Mouse (Mus musculus): ENCODE data around the gene Tmc2. TPM values are rescaled to one million over a fixed set of nuclear protein-coding genes. Genes with fewer than 3 reads are reported as not detected.

Gene Tmc2
- not detected in 2 replicates for polyA plus RNA-seq (2012; ENCODE audit: insufficient read depth, insufficient read length, low replicate concordance, missing spikeins)

DNA sequence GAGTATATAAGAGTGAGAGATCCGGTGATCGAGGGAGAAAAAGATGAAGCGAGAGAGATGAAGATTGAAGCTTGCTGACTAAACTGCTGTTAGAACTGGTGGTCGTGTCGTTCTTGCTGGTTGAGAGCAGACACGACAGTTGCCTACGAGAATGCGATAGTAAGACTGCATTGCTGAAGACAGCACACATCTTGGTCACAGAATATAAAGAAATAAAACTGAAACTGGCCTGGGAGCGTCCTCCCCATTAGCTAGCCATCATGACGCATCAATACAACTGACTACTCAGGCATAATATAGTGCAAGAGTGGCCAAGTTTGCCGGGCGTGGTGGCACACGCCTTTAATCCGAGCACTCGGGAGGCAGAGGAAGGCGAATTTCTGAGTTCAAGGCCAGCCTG is at the start of gene Tmc2:
Gene Tmc2, plus strand, starts transcription at position 301 of the 400 bp plus-strand sequence.
- H3K4me1 ChIP-seq (ENCODE audit: control insufficient read depth, insufficient read depth, low read length), result no peaks in the 10 kb centered on the region
- TF ChIP-seq POLR2A (IDR thresholded peaks at IDR 0.05; ENCODE audit: insufficient read depth, low read depth, low read length), result no peak
- TF ChIP-seq CTCF (IDR thresholded peaks at IDR 0.05; ENCODE audit: insufficient read depth, low read depth, low read length), result no peak
- no peak within 1 kb of the TSS for H3K4me3 ChIP-seq (ENCODE audit: insufficient read depth, low read depth, low read length)
- 95% methylated on average over 16 of the region's 16 CpGs for WGBS
- no peak within 1 kb of the TSS for H3K27ac ChIP-seq (ENCODE audit: insufficient read depth, low read depth, low read length)

DNA sequence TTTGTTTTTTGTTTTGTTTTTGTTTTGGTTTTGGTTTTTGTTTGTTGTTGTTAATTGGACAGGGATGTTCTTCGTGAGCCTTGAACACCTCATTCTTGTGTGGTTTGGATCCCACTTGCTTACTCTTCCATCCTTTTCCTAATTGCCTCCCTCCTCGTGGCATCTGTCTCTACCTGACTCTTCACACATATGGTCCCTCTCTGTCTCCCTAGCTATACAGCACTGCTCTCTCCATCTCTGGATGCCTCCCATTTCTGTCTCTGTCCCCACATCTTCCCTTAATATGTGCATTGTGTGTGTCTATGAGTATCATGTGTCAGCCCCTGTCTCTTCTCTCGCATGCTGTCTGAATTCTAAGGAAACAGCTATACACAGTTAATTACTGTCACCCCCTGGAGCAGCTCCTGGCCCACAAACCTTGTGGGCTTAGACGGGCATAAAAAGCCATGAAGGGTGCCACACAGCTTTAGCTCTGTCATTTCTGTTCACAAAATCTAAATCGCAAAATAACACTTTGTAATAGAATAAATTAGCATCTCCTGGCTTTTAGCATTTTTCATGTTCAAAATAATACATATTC is 48.8 kb upstream of the Tmc2 start:
- H3K4me1 ChIP-seq (ENCODE audit: control insufficient read depth, insufficient read depth, low read length), result no peaks in the 10 kb centered on the region
- H3K27ac ChIP-seq (ENCODE audit: insufficient read depth, low read depth, low read length), result no peak overlapping the region
- 52% methylated on average over 5 of the region's 5 CpGs for WGBS
- no peak overlapping the region for H3K4me3 ChIP-seq (ENCODE audit: insufficient read depth, low read depth, low read length)
- TF ChIP-seq CTCF (IDR thresholded peaks at IDR 0.05; ENCODE audit: insufficient read depth, low read depth, low read length), result no peak
- TF ChIP-seq POLR2A (IDR thresholded peaks at IDR 0.05; ENCODE audit: insufficient read depth, low read depth, low read length), result no peak

DNA sequence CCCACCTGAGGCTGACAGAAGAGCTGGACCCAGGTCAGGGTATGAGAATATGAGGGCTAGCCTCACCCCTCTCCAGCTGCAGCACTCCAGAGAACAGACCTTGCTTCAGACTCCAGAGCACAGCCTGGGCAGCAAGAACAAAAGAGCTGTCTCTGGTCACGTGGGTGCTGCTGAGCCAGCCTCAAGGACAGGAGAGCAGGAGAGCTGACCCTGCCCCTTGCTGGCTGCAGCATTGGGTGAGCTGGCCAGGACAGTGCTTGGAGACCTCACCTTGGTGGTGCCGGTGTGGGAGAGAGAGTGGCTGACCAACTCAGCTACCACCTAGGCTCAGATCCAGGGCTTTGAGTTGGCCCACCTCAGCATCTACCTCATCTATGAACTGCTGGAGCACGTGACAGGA is 39.8 kb upstream of the Tmc2 start:
- no peak for TF ChIP-seq POLR2A (IDR thresholded peaks at IDR 0.05; ENCODE audit: insufficient read depth, low read depth, low read length)
- no peak for TF ChIP-seq CTCF (IDR thresholded peaks at IDR 0.05; ENCODE audit: insufficient read depth, low read depth, low read length)
- H3K4me3 ChIP-seq (ENCODE audit: insufficient read depth, low read depth, low read length), result no peak overlapping the region
- 89% methylated on average over 3 of the region's 3 CpGs for WGBS
- H3K4me1 ChIP-seq (ENCODE audit: control insufficient read depth, insufficient read depth, low read length), result peaks cover 4% of the 10 kb centered on the region; the same call in 1 of the 2 replicates
- no peak overlapping the region for H3K27ac ChIP-seq (ENCODE audit: insufficient read depth, low read depth, low read length)

DNA sequence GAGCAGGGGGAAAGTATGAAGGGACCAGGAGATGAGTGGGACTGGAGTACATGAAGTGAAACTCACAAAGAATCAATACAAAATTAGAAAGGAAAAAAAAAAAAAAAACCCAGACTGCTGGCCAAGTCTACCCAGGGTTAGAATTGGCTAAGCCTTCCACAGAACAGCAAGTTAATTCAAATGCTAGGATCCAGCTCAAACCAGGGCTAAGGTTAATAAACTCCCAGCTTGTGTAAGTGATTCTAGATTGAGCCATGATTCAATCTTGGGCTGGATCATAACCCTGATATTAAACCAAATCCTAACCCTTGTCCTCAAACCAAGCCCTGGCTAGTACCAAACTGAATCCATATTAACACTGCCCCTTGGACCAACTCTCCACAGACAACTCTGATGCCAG is 39.1 kb upstream of the Tmc2 start:
- Histone ChIP-seq H3K4me3 (ENCODE audit: insufficient read depth, low read depth, low read length) (no peak overlapping the region), H3K4me1 (ENCODE audit: control insufficient read depth, insufficient read depth, low read length) (peaks cover 4% of the 10 kb centered on the region; the same call in 1 of the 2 replicates), H3K27ac (ENCODE audit: insufficient read depth, low read depth, low read length) (no peak overlapping the region)
- TF ChIP-seq POLR2A (IDR thresholded peaks at IDR 0.05; ENCODE audit: insufficient read depth, low read depth, low read length) (no peak), CTCF (IDR thresholded peaks at IDR 0.05; ENCODE audit: insufficient read depth, low read depth, low read length) (no peak)

DNA sequence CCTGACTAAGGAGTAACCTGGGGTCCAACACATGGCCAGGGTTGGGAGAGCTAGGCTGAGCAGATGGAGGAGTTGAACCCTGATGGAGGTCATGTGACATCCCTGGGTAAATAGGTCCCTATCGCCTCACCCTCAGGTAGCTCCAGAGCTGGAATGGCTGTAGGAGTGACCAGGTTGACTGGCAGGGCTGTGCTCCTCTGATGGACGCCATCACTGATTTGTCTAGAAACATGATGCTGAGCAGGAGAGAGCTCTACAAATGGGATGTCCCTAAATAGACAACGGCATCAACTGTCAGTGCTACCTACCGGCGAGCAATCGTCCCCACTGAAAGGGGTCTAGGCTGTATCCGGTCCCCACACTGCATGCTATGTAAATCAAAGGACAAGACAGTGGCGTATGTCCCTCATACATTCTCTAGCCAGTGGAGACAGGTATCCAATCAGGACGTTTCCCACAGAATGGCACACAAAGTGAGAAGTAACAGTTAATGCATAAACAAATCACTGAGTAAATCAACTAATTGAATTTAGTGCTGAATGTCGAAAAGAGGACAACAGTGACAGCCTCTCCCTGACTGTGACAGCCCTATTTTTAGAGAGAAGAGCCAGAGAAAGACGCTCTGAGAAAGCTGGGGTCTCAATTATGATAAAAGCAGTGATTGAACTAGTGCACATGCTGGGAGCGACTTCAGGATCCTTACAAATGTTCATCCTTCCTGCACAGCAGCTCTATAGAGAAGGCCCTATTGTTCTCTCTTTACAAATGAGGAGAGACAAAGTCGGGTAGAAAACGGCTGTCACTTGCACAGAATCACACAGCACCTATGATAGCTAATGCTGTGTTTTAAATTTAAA is 37.5 kb upstream of the Tmc2 start:
- Histone ChIP-seq H3K27ac (ENCODE audit: insufficient read depth, low read depth, low read length) (no peak overlapping the region), H3K4me3 (ENCODE audit: insufficient read depth, low read depth, low read length) (no peak overlapping the region), H3K4me1 (ENCODE audit: control insufficient read depth, insufficient read depth, low read length) (peaks cover 6% of the 10 kb centered on the region; the same call in 1 of the 2 replicates)
- no peak for TF ChIP-seq CTCF (IDR thresholded peaks at IDR 0.05; ENCODE audit: insufficient read depth, low read depth, low read length)
- no peak for TF ChIP-seq POLR2A (IDR thresholded peaks at IDR 0.05; ENCODE audit: insufficient read depth, low read depth, low read length)
- 57% methylated on average over 14 of the region's 14 CpGs for WGBS

DNA sequence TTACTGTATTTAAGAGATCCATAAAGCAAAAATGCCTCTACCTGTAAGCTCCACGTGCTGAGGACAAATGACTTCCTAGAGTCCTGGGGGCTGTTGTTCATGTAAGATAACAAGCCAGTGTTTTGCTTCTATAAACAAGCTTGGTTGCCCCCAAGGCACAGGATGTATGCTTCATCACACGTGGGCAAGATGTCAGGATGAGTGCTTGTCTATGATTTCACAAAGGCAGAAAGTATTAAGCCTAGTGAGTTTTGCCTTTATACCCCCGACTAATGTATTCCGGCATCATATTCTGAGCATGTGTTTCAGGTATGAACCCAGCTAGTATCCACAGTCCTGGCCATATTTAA is 36.9 kb upstream of the Tmc2 start:
- TF ChIP-seq CTCF (IDR thresholded peaks at IDR 0.05; ENCODE audit: insufficient read depth, low read depth, low read length) (no peak), POLR2A (IDR thresholded peaks at IDR 0.05; ENCODE audit: insufficient read depth, low read depth, low read length) (no peak)
- Histone ChIP-seq H3K4me1 (ENCODE audit: control insufficient read depth, insufficient read depth, low read length) (peaks cover 6% of the 10 kb centered on the region; the same call in 1 of the 2 replicates), H3K27ac (ENCODE audit: insufficient read depth, low read depth, low read length) (no peak overlapping the region), H3K4me3 (ENCODE audit: insufficient read depth, low read depth, low read length) (no peak overlapping the region)
- 67% methylated on average over 4 of the region's 4 CpGs for WGBS

DNA sequence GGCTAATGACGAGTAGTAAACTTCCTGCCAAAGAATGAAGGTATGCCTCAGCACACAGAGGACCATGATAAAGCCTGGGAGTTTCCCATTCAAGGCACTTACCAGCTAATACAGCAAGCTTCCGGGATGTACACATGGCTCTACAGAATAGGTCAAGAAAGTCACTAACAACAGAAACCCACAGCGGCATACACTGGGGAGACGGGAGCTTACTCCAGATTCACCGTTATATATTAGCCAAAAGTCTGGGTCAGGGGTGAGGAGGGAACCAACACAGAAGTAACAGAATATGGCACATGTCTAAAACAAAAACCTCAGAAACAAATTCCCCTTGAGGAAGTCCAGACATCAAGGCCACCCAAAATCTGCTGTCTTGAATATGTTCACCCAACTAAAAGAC is 32.3 kb upstream of the Tmc2 start:
- Histone ChIP-seq H3K4me1 (ENCODE audit: control insufficient read depth, insufficient read depth, low read length) (peaks cover 6% of the 10 kb centered on the region), H3K4me3 (ENCODE audit: insufficient read depth, low read depth, low read length) (no peak overlapping the region), H3K27ac (ENCODE audit: insufficient read depth, low read depth, low read length) (no peak overlapping the region)
- 92% methylated on average over 5 of the region's 5 CpGs for WGBS
- TF ChIP-seq CTCF (IDR thresholded peaks at IDR 0.05; ENCODE audit: insufficient read depth, low read depth, low read length), result no peak
- TF ChIP-seq POLR2A (IDR thresholded peaks at IDR 0.05; ENCODE audit: insufficient read depth, low read depth, low read length), result no peak

DNA sequence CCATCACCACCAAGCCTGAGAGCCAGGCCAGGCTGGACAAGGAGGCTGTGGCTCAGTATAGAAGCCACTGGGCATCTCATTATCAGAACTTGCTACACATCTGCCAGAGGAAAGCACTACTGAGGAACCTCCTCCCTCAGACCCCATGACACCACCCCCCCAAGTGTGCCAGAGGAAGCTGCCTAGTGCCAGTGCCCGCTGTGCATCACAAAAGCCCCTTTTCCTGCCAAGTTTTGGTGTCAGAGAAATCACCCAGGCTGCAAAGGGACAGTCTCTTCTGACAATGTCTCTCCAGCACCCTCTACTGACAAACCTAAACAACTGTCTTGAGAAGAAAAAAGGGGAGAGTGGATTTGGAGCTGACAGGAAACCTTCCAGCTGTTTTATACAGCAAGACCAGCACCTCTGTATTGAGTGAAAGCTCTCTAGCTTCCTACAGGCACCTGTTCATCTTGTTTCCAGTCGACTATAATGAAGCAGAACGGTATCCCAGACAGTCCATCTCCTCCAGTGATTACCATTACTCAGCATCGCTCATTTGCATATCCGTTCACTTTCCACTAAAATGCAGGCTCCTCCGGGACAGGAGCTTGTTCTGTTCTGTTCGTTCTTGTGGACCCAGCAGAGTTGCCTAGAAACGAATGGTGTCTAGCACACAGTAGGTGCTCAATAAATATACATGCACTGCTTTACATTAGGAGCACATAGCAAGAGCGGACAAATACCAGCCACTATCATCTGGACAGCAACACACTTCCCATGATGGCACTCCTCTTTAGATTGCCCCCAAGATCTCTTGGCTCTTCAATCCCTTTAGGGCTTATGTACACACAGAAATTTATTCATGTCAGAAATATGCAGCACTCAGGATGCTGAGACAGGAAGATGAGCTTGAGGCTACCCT is 28.4 kb upstream of the Tmc2 start:
- Histone ChIP-seq H3K4me1 (ENCODE audit: control insufficient read depth, insufficient read depth, low read length) (peaks cover 3% of the 10 kb centered on the region; the same call in 1 of the 2 replicates), H3K4me3 (ENCODE audit: insufficient read depth, low read depth, low read length) (no peak overlapping the region), H3K27ac (ENCODE audit: insufficient read depth, low read depth, low read length) (no peak overlapping the region)
- WGBS, result 42% methylated on average over 9 of the region's 9 CpGs
- TF ChIP-seq POLR2A (IDR thresholded peaks at IDR 0.05; ENCODE audit: insufficient read depth, low read depth, low read length) (no peak), CTCF (IDR thresholded peaks at IDR 0.05; ENCODE audit: insufficient read depth, low read depth, low read length) (no peak)

Measured in olfactory bulb, adult 2 months (tissue).